Mouse (Mus musculus) urinary bladder, postnatal 36 days (tissue): ENCODE measurements around the gene Pin1.

ENCODE experiments used
- DNase-seq, 2 experiments: peaks; one replicate each; pipeline ENCODE4 v3.0.0; 2022; ENCODE audit warnings: low spot score in 2 of 2, mixed read lengths in 1 of 2

Pin1 gene

GRCm38 (mm10) chr9:20697466-20697865 lies 45.6 kb downstream of the Pin1 start:
- DNase-seq, result no peak

GRCm38 (mm10) chr9:20703832-20704380 lies 52.0 kb downstream of the Pin1 start:
- no peak for DNase-seq

- no peak for DNase-seq
Observed at GRCm38 (mm10) chr9:20705420-20705819, 53.5 kb downstream of the Pin1 start.

GRCm38 (mm10) chr9:20705981-20706380 lies 54.1 kb downstream of the Pin1 start:
- no peak for DNase-seq

GRCm38 (mm10) chr9:20710471-20710870 lies 58.6 kb downstream of the Pin1 start:
- DNase-seq, result no peak

- no peak for DNase-seq
Observed at GRCm38 (mm10) chr9:20712934-20713477, 61.1 kb downstream of the Pin1 start.

GRCm38 (mm10) chr9:20713478-20713987 lies 61.6 kb downstream of the Pin1 start:
- DNase-seq, result no peak

- no peak for DNase-seq
Observed at GRCm38 (mm10) chr9:20715332-20715731, 63.4 kb downstream of the Pin1 start.
